Mouse (Mus musculus) embryonic facial prominence, embryonic 11.5 days (tissue): ENCODE results near the gene Nos1ap. TPM values are rescaled to one million over a fixed set of nuclear protein-coding genes. Genes with fewer than 3 reads are reported as not detected.

Source experiments
- ATAC-seq: fragments of 200-750 bp; cut with Nextera tagmentation; replicated peaks from 2 replicates; pipeline ENCODE4 v1.8.0; 2017; ENCODE audit warnings: low read depth; ENCODE audit not compliant: insufficient number of reproducible peaks, low FRiP score, low TSS enrichment
- DNase-seq: peaks from one replicate; pipeline ENCODE4 v3.0.0-alpha.2; 2015; ENCODE audit warnings: low spot score
- H3K27ac ChIP-seq: fragments of 300-500 bp; sonication (generic); replicated peaks from 2 replicates; pipeline ENCODE4 v1.5.1; 2014; ENCODE audit warnings: mild to moderate bottlenecking, low read depth, low read length, control low read depth
- H3K27me3 ChIP-seq: fragments of 300-500 bp; sonication (generic); 2 replicates; pipeline ENCODE4 v1.6.1; 2014; ENCODE audit warnings: mild to moderate bottlenecking, low read length, moderate library complexity, mixed read lengths; ENCODE audit not compliant: control insufficient read depth, insufficient read depth
- H3K36me3 ChIP-seq: fragments of 300-500 bp; sonication (generic); replicated peaks from 2 replicates; pipeline ENCODE4 v1.6.1; 2014; ENCODE audit warnings: low read depth, mild to moderate bottlenecking, low read length, moderate library complexity, mixed read lengths; ENCODE audit not compliant: control insufficient read depth, insufficient read depth
- H3K4me1 ChIP-seq: fragments of 300-500 bp; sonication (generic); 2 replicates; pipeline ENCODE4 v1.6.1; 2014; ENCODE audit warnings: low read length, mixed read lengths; ENCODE audit not compliant: control insufficient read depth, insufficient read depth
- H3K4me2 ChIP-seq: fragments of 300-500 bp; sonication (generic); 2 replicates; pipeline ENCODE4 v1.6.1; 2014; ENCODE audit warnings: low read depth, mild to moderate bottlenecking, control low read depth, low read length, moderate library complexity
- H3K4me3 ChIP-seq: fragments of 300-500 bp; sonication (generic); 2 replicates; pipeline ENCODE4 v1.5.1; 2014; ENCODE audit warnings: low read depth, low read length, control low read depth
- H3K9ac ChIP-seq: fragments of 300-500 bp; sonication (generic); replicated peaks from 2 replicates; pipeline ENCODE4 v1.6.1; 2014; ENCODE audit warnings: mild to moderate bottlenecking, control low read depth, low read length
- H3K9me3 ChIP-seq: fragments of 300-500 bp; sonication (generic); replicated peaks from 2 replicates; pipeline ENCODE4 v1.6.1; 2016; ENCODE audit warnings: mild to moderate bottlenecking, low read length, inconsistent platforms, mixed read lengths; ENCODE audit not compliant: control insufficient read depth
- WGBS: fragments of 180-500 bp; shearing (Covaris S2); extraction: QIAGEN DNeasy Blood & Tissue Kit; methylation state at CpG from one replicate; pipeline ENCODE4 v1.1.7; 2014; 5-methylcytosine and 5-hydroxymethylcytosine counted together
- polyA plus RNA-seq: library from polyadenylated mRNA; unstranded; fragments of >200 nt; fragmentation: Nextera tagmentation; extraction: Ambion mirVana; gene quantifications from 2 replicates; pipeline ENCODE4 v1.2.1, GENCODE M21; 2014

Nos1ap gene
- polyA plus RNA-seq, 1 experiment from 2014 or later, result 5.1 TPM

DNA sequence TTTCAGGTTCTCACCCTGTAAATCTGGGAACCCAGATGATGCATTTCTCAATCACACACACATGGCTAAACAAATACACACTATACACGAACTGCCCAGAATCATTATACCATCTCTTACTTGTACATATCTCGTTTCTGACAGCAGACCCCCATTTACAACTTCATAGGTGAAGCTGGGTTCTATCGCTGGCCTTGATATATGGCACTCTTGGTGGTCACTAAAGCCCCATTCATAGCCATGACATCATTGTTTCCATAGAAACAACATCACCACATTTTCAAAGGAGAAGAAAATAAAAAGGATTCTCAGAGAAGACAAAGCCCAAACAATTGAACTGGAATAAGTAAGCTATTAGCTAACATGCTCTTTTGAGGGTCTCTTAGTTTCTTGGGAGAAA is 174.3 kb downstream of the Nos1ap start:
- Histone ChIP-seq H3K9ac (no peak overlapping the region), H3K27ac (no peak overlapping the region), H3K4me1 (no peaks in the 10 kb centered on the region; the same call in 1 of the 2 replicates), H3K36me3 (no peaks in the 10 kb centered on the region), H3K4me3 (no peak overlapping the region), H3K9me3 (no peaks in the 10 kb centered on the region), H3K4me2 (no peak overlapping the region), H3K27me3 (no peaks in the 10 kb centered on the region)
- WGBS, result 69% methylated on average over 3 of the region's 3 CpGs
- DNase-seq (no peak), ATAC-seq (no peak)

DNA sequence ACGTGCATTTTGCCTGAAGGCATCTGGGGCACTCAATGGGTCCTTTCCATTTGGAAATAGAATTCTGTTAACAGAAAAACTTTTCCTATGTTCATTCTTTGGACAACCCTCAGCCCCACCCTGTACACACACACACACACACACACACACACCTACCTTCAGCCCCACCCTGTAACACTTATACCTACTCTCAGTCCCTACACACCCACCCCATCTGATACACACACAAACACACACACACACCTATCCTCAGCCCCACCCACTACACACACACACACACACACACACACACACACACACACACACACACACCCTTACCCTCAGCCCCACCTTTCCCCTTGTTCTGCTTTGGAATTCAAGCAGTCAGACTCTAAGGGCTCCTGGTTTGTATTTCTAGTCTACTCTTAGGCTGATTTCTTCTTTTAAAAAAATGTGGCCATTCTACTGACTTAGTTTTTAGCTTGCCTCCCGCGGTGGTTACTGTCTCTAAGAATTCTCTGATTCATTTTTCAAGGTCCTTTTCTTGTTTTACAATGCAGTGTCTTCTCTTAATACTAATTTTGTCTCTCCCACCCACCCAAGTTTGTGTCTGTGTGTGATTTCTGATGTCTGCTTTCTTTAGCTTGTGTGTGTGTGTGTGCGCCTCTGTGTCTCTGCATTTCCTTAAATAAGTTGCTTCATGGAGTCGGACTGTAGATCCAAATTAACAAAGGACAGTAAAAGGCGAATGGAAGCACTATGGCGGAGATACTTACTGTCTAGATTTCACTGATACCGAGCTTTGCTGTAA is 179.1 kb downstream of the Nos1ap start:
- ATAC-seq (no peak), DNase-seq (no peak)
- no peak overlapping the region for H3K27ac ChIP-seq
- H3K9me3 ChIP-seq, result no peaks in the 10 kb centered on the region
- H3K36me3 ChIP-seq, result no peaks in the 10 kb centered on the region
- H3K4me1 ChIP-seq, result no peaks in the 10 kb centered on the region
- H3K9ac ChIP-seq, result no peak overlapping the region
- no peak overlapping the region for H3K4me2 ChIP-seq
- no peak overlapping the region for H3K4me3 ChIP-seq
- H3K27me3 ChIP-seq, result no peaks in the 10 kb centered on the region
- 82% methylated on average over 8 of the region's 8 CpGs for WGBS

DNA sequence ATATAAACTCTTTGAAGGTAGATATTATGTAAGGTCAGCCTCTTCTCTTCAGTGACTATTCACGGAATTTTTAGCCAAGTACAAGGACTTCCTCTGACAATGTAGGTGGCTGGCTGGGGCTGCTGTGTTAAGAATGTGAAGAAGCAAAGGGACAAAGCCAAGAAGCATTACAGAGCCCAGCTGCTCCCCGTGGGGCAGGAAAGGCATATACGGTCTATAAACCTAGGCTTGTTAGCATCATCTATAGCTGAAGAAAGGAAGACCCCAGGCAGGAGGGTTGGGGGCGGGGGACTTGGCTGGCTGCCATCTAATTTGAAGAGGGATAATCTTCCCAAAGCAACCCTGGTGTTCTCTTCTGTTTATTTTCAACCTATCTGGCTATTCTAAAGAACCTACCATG is 180.6 kb downstream of the Nos1ap start:
- 50% methylated on average over 4 of the region's 4 CpGs for WGBS
- Histone ChIP-seq H3K27ac (no peak overlapping the region), H3K9ac (no peak overlapping the region)

DNA sequence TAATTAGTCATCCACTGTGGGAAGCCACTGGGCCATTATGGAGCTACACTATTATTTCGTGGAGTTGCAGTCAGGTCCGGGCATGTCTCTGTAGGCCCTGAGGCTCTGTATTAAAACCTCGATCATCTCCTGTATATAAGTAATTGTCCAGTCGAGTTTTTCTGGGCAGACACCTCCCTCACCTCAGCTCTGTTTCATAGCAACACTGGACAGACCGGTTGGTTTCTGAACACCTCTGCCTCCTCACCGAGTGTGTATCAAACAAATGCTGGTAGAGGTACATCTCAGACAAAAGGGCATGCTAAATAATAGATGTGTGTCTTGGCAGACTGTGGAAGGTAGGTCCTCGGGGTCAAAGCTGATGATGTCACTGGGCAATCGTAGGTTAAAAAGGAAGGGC is 182.7 kb downstream of the Nos1ap start:
- no peaks in the 10 kb centered on the region for H3K4me1 ChIP-seq
- H3K9me3 ChIP-seq, result no peaks in the 10 kb centered on the region
- H3K27ac ChIP-seq, result no peak overlapping the region
- no peaks in the 10 kb centered on the region for H3K36me3 ChIP-seq
- H3K4me2 ChIP-seq, result no peak overlapping the region
- no peak overlapping the region for H3K9ac ChIP-seq
- DNase-seq, result no peak
- ATAC-seq, result no peak
- no peaks in the 10 kb centered on the region for H3K27me3 ChIP-seq
- WGBS, result 84% methylated on average over 8 of the region's 8 CpGs
- no peak overlapping the region for H3K4me3 ChIP-seq

More for the DNA sequence above, 180.6 kb downstream of the Nos1ap start:
- H3K36me3 ChIP-seq, result no peaks in the 10 kb centered on the region
- no peaks in the 10 kb centered on the region for H3K27me3 ChIP-seq
- no peaks in the 10 kb centered on the region for H3K4me1 ChIP-seq
- no peaks in the 10 kb centered on the region for H3K9me3 ChIP-seq
- H3K4me3 ChIP-seq, result no peak overlapping the region
- H3K4me2 ChIP-seq, result no peak overlapping the region
- DNase-seq, result no peak
- ATAC-seq, result no peak

DNA sequence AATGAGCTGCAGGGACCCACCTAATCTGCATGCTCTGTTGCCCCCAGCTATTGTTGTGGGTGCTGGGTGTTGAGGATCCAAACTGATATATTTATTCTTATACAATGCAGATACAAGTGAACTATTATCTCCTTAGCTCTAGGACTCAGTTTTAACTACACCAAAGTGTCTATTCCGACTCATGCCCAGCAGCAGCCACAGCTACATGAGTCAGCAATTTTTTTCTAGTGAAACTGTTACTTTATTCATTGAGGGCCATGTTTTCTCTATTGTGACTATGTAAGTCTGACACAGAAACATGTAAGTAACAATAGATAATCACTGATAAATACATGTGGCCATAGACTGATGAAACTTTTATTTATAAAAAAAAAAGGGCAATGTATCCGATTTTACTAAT is 184.5 kb downstream of the Nos1ap start:
- Histone ChIP-seq H3K4me2 (no peak overlapping the region), H3K9me3 (no peaks in the 10 kb centered on the region), H3K36me3 (no peaks in the 10 kb centered on the region), H3K27me3 (no peaks in the 10 kb centered on the region), H3K27ac (no peak overlapping the region), H3K9ac (no peak overlapping the region), H3K4me3 (no peak overlapping the region), H3K4me1 (no peaks in the 10 kb centered on the region)
- ATAC-seq (no peak), DNase-seq (no peak)
- 88% methylated on average over 2 of the region's 2 CpGs for WGBS

DNA sequence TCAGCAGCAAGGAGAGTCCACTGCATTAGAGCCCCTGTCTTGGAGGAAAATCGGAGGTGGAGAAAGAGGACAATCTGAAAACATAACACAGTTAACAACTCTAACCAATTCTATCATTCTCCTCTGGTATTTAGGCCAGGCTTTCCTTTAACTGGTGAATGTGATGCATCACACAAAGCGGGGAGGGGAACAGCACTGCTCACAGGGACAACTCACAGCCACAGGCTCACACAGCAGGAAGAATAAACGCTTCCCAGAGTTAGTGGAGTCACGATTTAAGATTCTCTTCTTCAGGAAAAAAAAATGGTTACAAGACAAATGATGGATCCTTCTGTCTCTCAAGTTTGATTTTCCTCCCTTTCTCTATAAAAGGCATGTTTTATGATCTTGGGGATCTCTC is 187.0 kb downstream of the Nos1ap start:
- WGBS, result 60% methylated on average over 4 of the region's 4 CpGs
- no peak overlapping the region for H3K4me3 ChIP-seq
- ATAC-seq (no peak), DNase-seq (no peak)
- no peak overlapping the region for H3K4me2 ChIP-seq
- H3K36me3 ChIP-seq, result no peaks in the 10 kb centered on the region
- H3K27me3 ChIP-seq, result no peaks in the 10 kb centered on the region
- no peak overlapping the region for H3K27ac ChIP-seq
- no peak overlapping the region for H3K9ac ChIP-seq
- no peaks in the 10 kb centered on the region for H3K9me3 ChIP-seq
- no peaks in the 10 kb centered on the region for H3K4me1 ChIP-seq

DNA sequence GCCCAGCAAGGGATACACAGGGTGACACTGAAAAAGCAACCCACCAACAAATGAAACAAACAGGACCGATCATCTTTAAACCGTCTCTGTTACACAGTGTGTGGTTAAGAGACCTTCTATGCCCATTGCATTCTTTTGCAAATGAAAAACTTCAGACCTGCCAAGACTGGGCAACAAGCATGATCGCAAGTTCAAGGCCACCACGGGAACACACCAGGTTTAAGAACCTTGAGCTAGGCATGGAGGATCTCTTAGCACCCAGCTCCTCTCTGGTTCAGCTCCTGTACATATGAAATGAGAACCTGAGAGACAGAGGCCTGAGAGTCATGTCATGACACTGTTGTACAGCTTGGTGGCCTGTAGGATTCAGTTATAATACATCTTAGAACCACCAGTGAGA is 190.8 kb downstream of the Nos1ap start:
- Histone ChIP-seq H3K9ac (no peak overlapping the region), H3K36me3 (no peaks in the 10 kb centered on the region), H3K27ac (no peak overlapping the region), H3K9me3 (no peaks in the 10 kb centered on the region), H3K4me2 (no peak overlapping the region), H3K27me3 (no peaks in the 10 kb centered on the region), H3K4me3 (no peak overlapping the region), H3K4me1 (no peaks in the 10 kb centered on the region)
- DNase-seq (no peak), ATAC-seq (no peak)
- WGBS, result 93% methylated on average over 4 of the region's 4 CpGs

DNA sequence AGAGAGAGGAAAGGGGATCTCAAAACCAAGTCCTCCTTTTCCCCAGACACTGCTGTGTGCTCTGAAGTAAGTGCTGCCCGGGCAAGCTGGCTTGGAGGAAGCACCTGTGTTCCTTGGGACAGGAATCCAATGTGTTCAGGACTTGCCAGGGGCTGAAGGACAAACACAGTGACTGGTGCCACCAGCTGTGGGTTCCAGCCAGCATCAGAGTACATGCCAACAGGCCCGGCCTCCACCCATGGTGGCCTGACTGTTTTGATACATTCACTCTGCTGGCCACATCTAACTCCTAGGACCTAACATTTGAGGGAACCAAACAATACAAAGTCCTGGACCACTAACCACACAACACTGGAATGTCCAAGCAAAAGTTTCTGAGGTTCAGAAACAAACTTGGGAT is 194.6 kb downstream of the Nos1ap start:
- no peak for DNase-seq
- ATAC-seq, result no peak
- Histone ChIP-seq H3K4me1 (no peaks in the 10 kb centered on the region), H3K9me3 (no peaks in the 10 kb centered on the region), H3K4me2 (no peak overlapping the region), H3K36me3 (no peaks in the 10 kb centered on the region), H3K4me3 (no peak overlapping the region), H3K27me3 (no peaks in the 10 kb centered on the region), H3K9ac (no peak overlapping the region), H3K27ac (no peak overlapping the region)
- WGBS, result 83% methylated on average over 2 of the region's 2 CpGs
